In the genomic region with DNA sequence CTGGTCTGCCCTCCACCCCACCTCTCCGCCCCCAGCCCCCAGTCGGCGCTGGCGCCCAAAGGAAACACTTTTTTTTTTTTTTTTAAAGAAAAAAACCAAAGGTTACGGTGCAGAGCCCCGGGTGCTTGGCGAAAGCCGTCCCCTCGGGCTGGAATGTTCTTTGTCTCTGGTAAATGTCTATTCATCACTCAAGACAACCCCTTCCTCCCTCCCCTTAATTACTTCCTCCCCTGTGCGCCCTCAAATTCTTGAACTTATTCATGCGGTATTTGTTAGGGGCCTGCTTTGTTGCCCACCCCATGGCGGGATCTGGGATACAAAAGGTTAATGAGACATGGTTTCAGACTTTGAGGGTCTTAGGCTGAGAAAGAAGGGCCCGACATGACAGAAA, we compare ENCODE assay signal across 8 mouse cellular contexts. TPM values are rescaled to one million over a fixed set of nuclear protein-coding genes. Genes with fewer than 3 reads are reported as not detected.
DNase-seq lines count a peak whose midpoint lies in the region; ATAC-seq lines count a peak whose summit lies in the region.

No protein-coding gene starts in this region.

- H3K27me3 ChIP-seq in heart, embryonic 10.5 days (ENCODE audit: insufficient read depth, poor library complexity, severe bottlenecking), result no peaks in the 10 kb centered on the region
- H3K27me3 ChIP-seq in hindbrain, embryonic 15.5 days, result no peaks in the 10 kb centered on the region
- no peaks in the 10 kb centered on the region for H3K27me3 ChIP-seq in midbrain, embryonic 12.5 days

- peak; percentile 76 for DNase-seq in heart, embryonic 10.5 days (ENCODE audit: low spot score)
- no peak for DNase-seq in heart, postnatal 14 days
- peak; percentile 83 for DNase-seq in embryo, embryonic 10.5 days (ENCODE audit: low spot score)
- no peak for DNase-seq in spleen, adult 18-20 months
- no peak for DNase-seq in ovary, adult 18-20 months (ENCODE audit: low spot score)

- H3K4me1 ChIP-seq in heart, embryonic 10.5 days, result peaks cover 12% of the 10 kb centered on the region
- H3K4me1 ChIP-seq in hindbrain, embryonic 15.5 days (replicated peaks), result peaks cover 12% of the 10 kb centered on the region
- peaks cover 40% of the 10 kb centered on the region for H3K4me1 ChIP-seq in midbrain, embryonic 12.5 days

- H3K9me3 ChIP-seq in heart, embryonic 10.5 days, result peaks cover 33% of the 10 kb centered on the region
- H3K9me3 ChIP-seq in hindbrain, embryonic 15.5 days, result peaks cover 15% of the 10 kb centered on the region; the same call in 1 of the 2 replicates
- peaks cover 45% of the 10 kb centered on the region for H3K9me3 ChIP-seq in midbrain, embryonic 12.5 days

- ATAC-seq in hindbrain, embryonic 15.5 days (ENCODE audit: low FRiP score, low read depth), result no peak
- no peak for ATAC-seq in midbrain, embryonic 12.5 days (ENCODE audit: low FRiP score, low read depth)
- ATAC-seq in megakaryocyte-erythroid progenitor cell, adult 5-6 weeks (replicated peaks; ENCODE audit: low FRiP score, low TSS enrichment, poor library complexity, severe bottlenecking), result no peak

- peak overlapping the region; percentile 53 for H3K4me2 ChIP-seq in hindbrain, embryonic 15.5 days
- H3K4me2 ChIP-seq in midbrain, embryonic 12.5 days (replicated peaks), result peak overlapping the region; percentile 58

- peaks cover 22% of the 10 kb centered on the region for H3K36me3 ChIP-seq in heart, embryonic 10.5 days
- H3K36me3 ChIP-seq in hindbrain, embryonic 15.5 days, result no peaks in the 10 kb centered on the region
- H3K36me3 ChIP-seq in midbrain, embryonic 12.5 days, result 0 out of 2 replicates have a peak, but pooled peaks cover 6% of the 10 kb centered on the region

- intact Hi-C loops in heart, postnatal 14 days (cut with DNase I), result no loop called here

- H3K4me3 ChIP-seq in heart, embryonic 10.5 days, result peak overlapping the region; percentile 70
- 0 out of 2 replicates have a peak overlapping the region, but pooled peaks have one; percentile 59 for H3K4me3 ChIP-seq in hindbrain, embryonic 15.5 days
- peak overlapping the region; percentile 59; the same call in 1 of the 2 replicates for H3K4me3 ChIP-seq in midbrain, embryonic 12.5 days

- H3K27ac ChIP-seq in heart, embryonic 10.5 days, result peak overlapping the region; percentile 89
- H3K27ac ChIP-seq in hindbrain, embryonic 15.5 days (replicated peaks), result peak overlapping the region; percentile 89
- H3K27ac ChIP-seq in midbrain, embryonic 12.5 days (replicated peaks), result peak overlapping the region; percentile 87

- no peak overlapping the region for H3K9ac ChIP-seq in hindbrain, embryonic 15.5 days
- H3K9ac ChIP-seq in midbrain, embryonic 12.5 days (replicated peaks), result no peak overlapping the region

- 42% methylated on average over 13 of the region's 13 CpGs for WGBS in heart, embryonic 10.5 days
- WGBS in hindbrain, embryonic 15.5 days, result 60% methylated on average over 13 of the region's 13 CpGs
- WGBS in midbrain, embryonic 12.5 days, result 48% methylated on average over 13 of the region's 13 CpGs

RNA-seq across cellular contexts. Expression of gene Mest, which starts 13.0 kb away (rescaled TPM):
- polyA plus RNA-seq in heart, embryonic 10.5 days (2016; fragmentation: Nextera tagmentation; extraction: Ambion mirVana), result 3,213 and 4,348 TPM in 2 replicates
- 10 to 100 TPM; 51.2 to 65.0 TPM for total RNA-seq in heart, postnatal 14 days (2021)
- 321 and 324 TPM in 2 replicates for polyA plus RNA-seq in hindbrain, embryonic 15.5 days (2015; fragmentation: Nextera tagmentation; extraction: Ambion mirVana)
- 584 and 614 TPM in 2 replicates for polyA plus RNA-seq in midbrain, embryonic 12.5 days (2016; fragmentation: Nextera tagmentation; extraction: Ambion mirVana)
- total RNA-seq in megakaryocyte-erythroid progenitor cell, adult 5-6 weeks (2014; fragmentation: Nextera tagmentation), result not detected in 2 replicates
- 0.94 TPM in 1 of 2 replicates, not detected in the other for total RNA-seq in megakaryocyte-erythroid progenitor cell, adult 5-6 weeks (2017)

RNA-seq across cellular contexts. Expression of gene Cep41, which starts 42.8 kb away (rescaled TPM):
- 12.5 and 15.3 TPM in 2 replicates for polyA plus RNA-seq in heart, embryonic 10.5 days (2016; fragmentation: Nextera tagmentation; extraction: Ambion mirVana)
- 1 to 10 TPM; 2.9 to 3.1 TPM for total RNA-seq in heart, postnatal 14 days (2021)
- polyA plus RNA-seq in hindbrain, embryonic 15.5 days (2015; fragmentation: Nextera tagmentation; extraction: Ambion mirVana), result 11.7 and 12.7 TPM in 2 replicates
- 20.1 and 20.7 TPM in 2 replicates for polyA plus RNA-seq in midbrain, embryonic 12.5 days (2016; fragmentation: Nextera tagmentation; extraction: Ambion mirVana)
- total RNA-seq in megakaryocyte-erythroid progenitor cell, adult 5-6 weeks (2014; fragmentation: Nextera tagmentation), result 17.9 and 22.2 TPM in 2 replicates
- total RNA-seq in megakaryocyte-erythroid progenitor cell, adult 5-6 weeks (2017), result 11.7 and 12.0 TPM in 2 replicates

Comparison
In these comparisons a context has a peak if more than half of its experiments do, and no peak if none do; other contexts are left out.
1. DNase-seq: peak in heart, embryonic 10.5 days (single experiment) and embryo, embryonic 10.5 days (single experiment); none in heart, postnatal 14 days (0 of 2), spleen, adult 18-20 months (0 of 2) and ovary, adult 18-20 months (single experiment).
2. Peak in every context shown above with its lines, with median percentiles within 50 percentile points of each other: H3K27ac ChIP-seq and H3K4me3 ChIP-seq.